Mouse (Mus musculus) adrenal gland, postnatal 36 days (tissue): Measurements from ENCODE around the gene Olfr1223. TPM values are rescaled to one million over a fixed set of nuclear protein-coding genes. Genes with fewer than 3 reads are reported as not detected.
"Not testable (repeated sequence)": the region's sequence is repeated elsewhere in the genome, so short reads cannot be mapped to it uniquely, and the experiment has no call there.

Source experiments
- DNase-seq, 2 experiments: peaks; one replicate each; pipeline ENCODE4 v3.0.0; 2021; ENCODE audit warnings: mixed read lengths in 1 of 2
- long read RNA-seq, 2 experiments: library from polyadenylated mRNA; stranded (forward); transcript quantifications; one replicate each; pipeline ENCODE4 v2.0.0; 2021; ENCODE audit warnings: borderline sequencing depth in 2 of 2
- total RNA-seq, 2 experiments: library from RNA; stranded (reverse); gene quantifications; 2 replicates each; pipeline ENCODE4 v1.2.3; 2021

The Olfr1223 gene
- total RNA-seq, result not detected
- long read RNA-seq, experiment 1, result 0 reads
- long read RNA-seq, experiment 2, result 0 reads

- no peak for DNase-seq
These were observed at the start of gene Olfr1223 for GRCm38 (mm10) chr2:89151460-89151859. Gene Olfr1223 (minus strand): TSS chr2:89151560.

- DNase-seq, result no peak
These were observed 48.6 kb upstream of the Olfr1223 start, which contains the start of gene Olfr1226 for GRCm38 (mm10) chr2:89199948-89200347. Gene Olfr1226 (minus strand): TSS chr2:89200048.

GRCm38 (mm10) chr2:89196325-89196982, 45.1 kb upstream of the Olfr1223 start:
- no peak for DNase-seq

GRCm38 (mm10) chr2:89174569-89174968, 23.2 kb upstream of the Olfr1223 start, which contains the start of gene Olfr1225:
Gene Olfr1225 (minus strand): TSS chr2:89174669.
- no peak for DNase-seq

- not testable (repeated sequence) for DNase-seq
These were observed 13.4 kb upstream of the Olfr1223 start for GRCm38 (mm10) chr2:89164711-89165110.

GRCm38 (mm10) chr2:89163991-89164390, 12.6 kb upstream of the Olfr1223 start, which contains the start of gene Olfr1224-ps1:
Gene Olfr1224-ps1 (minus strand): TSS chr2:89164091.
- DNase-seq, result not testable (repeated sequence)

GRCm38 (mm10) chr2:89132954-89133353, 18.4 kb downstream of the Olfr1223 start, which contains the start of gene Olfr1222:
Gene Olfr1222 (minus strand): TSS chr2:89133054.
- no peak for DNase-seq

GRCm38 (mm10) chr2:89117183-89117582, 34.2 kb downstream of the Olfr1223 start, which contains the start of gene Olfr1221:
Gene Olfr1221 (minus strand): TSS chr2:89117283.
- DNase-seq, result no peak

- DNase-seq, result no peak
These were observed 44.6 kb downstream of the Olfr1223 start, which contains the start of gene Olfr1220 for GRCm38 (mm10) chr2:89106735-89107134. Gene Olfr1220 (minus strand): TSS chr2:89106835.

- DNase-seq, result no peak
These were observed 45.7 kb downstream of the Olfr1223 start for GRCm38 (mm10) chr2:89105651-89106050.

- DNase-seq, result no peak
These were observed 57.5 kb downstream of the Olfr1223 start for GRCm38 (mm10) chr2:89093848-89094247.

Other genes with a start within 250 kb of the Olfr1223 start
- gene Olfr1208, start 249.2 kb downstream of the Olfr1223 start, total RNA-seq, result not detected
- not detected for gene Olfr1209, start 236.4 kb downstream of the Olfr1223 start, total RNA-seq
- gene Olfr1211, start 213.4 kb downstream of the Olfr1223 start, total RNA-seq, result not detected
- not detected for gene Olfr1212, start 197.6 kb downstream of the Olfr1223 start, total RNA-seq
- gene Gm13762, start 171.3 kb downstream of the Olfr1223 start, total RNA-seq, result not detected
- not detected for gene Olfr1214, start 158.9 kb downstream of the Olfr1223 start, total RNA-seq
- not detected for gene Olfr1215, start 144.6 kb downstream of the Olfr1223 start, total RNA-seq
- not detected for gene Olfr1216, start 133.2 kb downstream of the Olfr1223 start, total RNA-seq
- not detected for gene Olfr1217, start 119.5 kb downstream of the Olfr1223 start, total RNA-seq
- not detected for gene Olfr1218, start 90.4 kb downstream of the Olfr1223 start, total RNA-seq
- not detected for gene Olfr1219, start 68.0 kb downstream of the Olfr1223 start, total RNA-seq
- gene Olfr1220, start 44.7 kb downstream of the Olfr1223 start, total RNA-seq, result not detected
- gene Olfr1221, start 34.3 kb downstream of the Olfr1223 start, total RNA-seq, result not detected
- not detected for gene Olfr1222, start 18.5 kb downstream of the Olfr1223 start, total RNA-seq
- gene Olfr1224-ps1, start 12.5 kb upstream of the Olfr1223 start, total RNA-seq, result not detected
- not detected for gene Olfr1225, start 23.1 kb upstream of the Olfr1223 start, total RNA-seq
- gene Olfr1226, start 48.5 kb upstream of the Olfr1223 start, total RNA-seq, result not detected
- gene Olfr1228, start 102.5 kb upstream of the Olfr1223 start, total RNA-seq, result not detected
- not detected for gene Olfr1229, start 136.5 kb upstream of the Olfr1223 start, total RNA-seq
- not detected for gene Olfr1230, start 145.7 kb upstream of the Olfr1223 start, total RNA-seq
- not detected for gene Olfr1231, start 155.5 kb upstream of the Olfr1223 start, total RNA-seq
- gene Olfr1232, start 178.1 kb upstream of the Olfr1223 start, total RNA-seq, result not detected
- gene Olfr1233, start 190.8 kb upstream of the Olfr1223 start, total RNA-seq, result not detected
- not detected for gene Olfr1234, start 213.3 kb upstream of the Olfr1223 start, total RNA-seq